Mouse (Mus musculus): ENCODE results near the gene Rora.

DNA sequence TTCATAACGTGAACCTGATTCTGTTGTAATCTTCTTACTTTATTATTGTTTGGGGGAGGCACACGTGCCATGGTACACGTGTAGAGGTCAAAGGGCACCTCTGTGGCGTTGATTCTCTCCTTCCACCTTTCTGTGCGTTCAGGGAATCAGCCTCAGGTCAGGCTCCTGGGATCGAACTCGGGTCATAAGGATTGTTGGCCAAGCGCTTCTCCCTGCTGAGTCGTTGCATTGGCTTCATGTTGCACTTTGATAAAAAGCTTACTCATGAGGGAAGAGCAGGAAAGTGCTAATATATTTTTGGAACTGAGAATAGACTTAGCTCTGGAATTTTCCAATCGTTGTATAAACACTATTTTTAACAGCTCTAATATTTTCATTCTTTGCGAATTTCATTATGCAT, 654.4 kb downstream of the Rora start:
- TF ChIP-seq CTCF (IDR thresholded peaks at IDR 0.05; ENCODE audit: borderline replicate concordance, extremely low read depth, insufficient read depth, insufficient read length) (no peak), POLR2A (IDR thresholded peaks at IDR 0.05; ENCODE audit: borderline replicate concordance, extremely low read depth, insufficient read depth, insufficient read length, poor library complexity, severe bottlenecking) (no peak)

Data from brain, embryonic 14.5 days (tissue).